Mouse (Mus musculus) cerebellum, postnatal 4 days (tissue): ENCODE results near the gene Suclg1.

Experiments
- DNase-seq, 2 experiments: peaks; one replicate each; pipeline ENCODE4 v3.0.0; 2022; ENCODE audit warnings: low spot score in 2 of 2, mixed read lengths in 1 of 2

Suclg1 gene

DNA sequence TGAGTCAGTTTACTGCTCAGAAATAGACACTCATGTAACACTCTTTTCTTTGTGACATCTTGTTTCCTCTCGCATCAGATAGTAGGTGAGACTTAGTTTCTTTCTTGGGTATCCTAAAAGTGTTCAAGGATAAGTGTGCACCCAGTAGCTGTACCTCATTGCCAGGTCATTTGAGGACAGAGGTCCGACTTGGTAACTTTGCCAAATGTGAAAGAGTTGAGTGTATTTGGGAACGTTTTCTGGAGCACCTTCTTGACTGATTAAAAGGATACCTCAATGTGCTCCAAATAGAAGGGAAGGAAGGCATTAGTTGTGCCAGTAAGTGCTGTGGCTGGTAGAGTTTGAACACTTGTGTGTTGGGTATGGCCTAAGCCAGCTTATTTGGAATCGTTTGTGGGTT, 1.7 kb downstream of the Suclg1 start:
- no peak for DNase-seq

GRCm38 (mm10) chr6:73251336-73251735, 3.2 kb downstream of the Suclg1 start:
- no peak for DNase-seq

DNA sequence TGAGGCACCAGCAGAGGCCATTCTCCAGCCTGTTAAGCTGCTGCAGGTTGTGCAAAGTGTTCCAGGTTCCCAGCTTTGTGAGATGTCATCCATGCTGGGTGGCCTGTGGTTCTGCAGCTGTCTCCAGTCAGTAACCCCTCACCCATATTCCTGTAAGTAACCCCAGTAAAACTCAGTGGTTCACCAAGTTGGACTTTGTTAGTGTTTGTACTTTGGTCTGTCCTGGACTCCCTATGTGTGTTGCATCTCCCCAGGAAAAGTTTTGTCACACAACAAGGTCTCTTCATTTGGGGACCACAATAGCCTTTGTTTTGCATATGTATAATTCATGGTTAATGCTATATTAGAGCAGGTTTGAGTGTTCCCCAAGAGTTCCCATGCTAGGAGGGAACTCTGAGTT, 4.2 kb downstream of the Suclg1 start:
- DNase-seq = no peak

GRCm38 (mm10) chr6:73253006-73253405, 4.8 kb downstream of the Suclg1 start:
- DNase-seq = no peak

DNA sequence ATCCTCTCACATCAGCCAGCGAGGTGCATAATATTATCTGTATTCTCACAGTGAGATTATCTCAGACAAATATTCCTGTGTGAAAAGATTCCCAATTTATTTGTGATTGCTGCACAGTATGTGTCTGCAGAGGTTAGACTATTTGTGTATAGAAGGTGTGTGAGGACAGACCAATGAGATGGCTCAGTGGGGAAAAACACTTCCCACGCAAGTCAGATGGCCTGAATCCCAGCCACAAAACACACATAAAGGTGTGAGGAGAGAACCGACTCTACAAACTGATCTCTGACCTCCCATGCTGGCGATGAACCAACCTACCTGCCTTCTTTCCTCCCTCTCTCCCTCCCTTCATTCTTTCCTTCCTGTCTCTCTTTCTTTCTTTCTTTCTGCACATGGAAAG, 5.4 kb downstream of the Suclg1 start:
- DNase-seq = no peak

DNA sequence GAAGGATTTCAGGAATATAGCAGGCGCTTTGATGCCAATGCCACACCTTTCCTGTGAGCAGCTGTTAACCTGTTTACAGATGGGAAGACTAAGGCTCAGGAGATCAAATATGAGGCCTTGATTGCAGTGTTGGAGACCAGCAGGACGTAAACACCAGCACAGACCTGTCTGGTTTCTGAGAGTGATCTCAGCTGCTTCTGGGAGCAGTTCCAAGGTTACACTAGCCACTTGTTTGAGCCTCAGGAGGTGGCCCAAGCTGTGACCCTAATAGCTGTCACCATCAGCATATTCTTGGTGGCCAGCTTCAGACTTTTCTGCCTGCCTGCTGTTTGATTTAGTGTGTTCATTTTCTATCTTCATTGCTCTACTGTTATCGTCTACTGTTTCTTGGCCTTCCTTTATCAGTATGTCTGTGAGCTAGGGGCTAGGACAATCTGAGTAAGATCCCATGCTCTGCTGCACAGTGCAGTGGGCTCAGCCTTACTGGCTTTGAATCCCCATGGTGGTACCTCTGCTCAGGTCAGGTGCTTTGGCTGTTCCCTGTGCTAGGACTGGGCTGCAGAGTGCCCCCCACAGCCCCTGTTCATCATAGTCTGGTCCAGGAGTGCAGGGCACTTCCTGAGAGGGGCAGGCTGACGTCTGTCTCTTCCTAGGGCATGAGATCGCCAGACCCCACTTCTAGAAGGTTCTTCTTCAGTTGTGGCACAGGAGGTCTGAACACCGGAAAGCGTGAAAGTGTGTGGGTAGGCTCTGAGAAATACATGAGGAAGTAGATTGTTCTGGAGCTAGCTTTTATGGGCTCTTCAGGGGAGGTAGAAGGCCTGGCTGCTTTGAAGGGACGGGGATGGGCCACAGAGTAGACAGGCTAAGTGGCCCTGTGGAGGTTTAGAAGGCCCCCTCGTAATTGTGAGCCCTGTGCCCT, 6.4 kb downstream of the Suclg1 start:
- DNase-seq = no peak

DNA sequence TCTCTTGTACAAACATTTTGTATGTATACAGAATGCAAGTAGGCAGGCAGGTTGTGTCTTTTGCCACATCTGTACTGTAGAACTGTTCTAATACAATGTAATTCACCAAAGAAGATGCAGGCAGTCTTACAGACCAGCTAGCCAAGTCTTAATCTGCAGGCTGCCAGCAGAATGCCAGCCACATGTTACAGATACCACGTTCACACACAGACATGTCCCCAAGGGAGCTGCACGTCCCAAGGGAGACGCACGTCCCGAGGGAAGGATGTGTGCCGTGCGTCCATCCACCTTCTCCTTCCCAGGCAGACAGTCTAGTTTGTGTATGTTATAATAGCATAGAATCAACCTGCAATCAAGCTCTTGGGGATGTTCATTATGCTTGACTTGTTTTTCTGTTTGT, 8.9 kb downstream of the Suclg1 start:
- DNase-seq = no peak

GRCm38 (mm10) chr6:73260110-73260509, 11.9 kb downstream of the Suclg1 start:
- no peak for DNase-seq

DNA sequence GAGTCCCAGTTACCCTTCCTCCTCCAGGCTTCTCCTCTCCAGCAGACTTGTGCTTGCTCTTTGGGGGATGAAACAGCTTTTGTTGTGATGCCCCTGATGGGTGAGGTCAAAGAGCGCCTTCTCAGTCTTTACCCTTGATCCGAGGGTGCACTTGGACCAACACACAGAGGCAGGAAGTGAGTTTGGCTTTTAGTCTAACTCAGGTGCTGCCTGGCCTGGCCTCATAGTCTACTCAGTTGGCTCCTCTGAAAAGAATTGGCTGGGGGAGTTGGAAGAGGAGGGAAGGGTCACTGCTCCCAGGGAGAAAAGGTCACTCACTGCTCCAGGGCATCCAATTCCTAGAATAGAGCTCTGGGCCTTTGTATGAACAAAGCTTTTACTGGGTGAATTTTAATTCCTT, 16.6 kb downstream of the Suclg1 start:
- DNase-seq = no peak

DNA sequence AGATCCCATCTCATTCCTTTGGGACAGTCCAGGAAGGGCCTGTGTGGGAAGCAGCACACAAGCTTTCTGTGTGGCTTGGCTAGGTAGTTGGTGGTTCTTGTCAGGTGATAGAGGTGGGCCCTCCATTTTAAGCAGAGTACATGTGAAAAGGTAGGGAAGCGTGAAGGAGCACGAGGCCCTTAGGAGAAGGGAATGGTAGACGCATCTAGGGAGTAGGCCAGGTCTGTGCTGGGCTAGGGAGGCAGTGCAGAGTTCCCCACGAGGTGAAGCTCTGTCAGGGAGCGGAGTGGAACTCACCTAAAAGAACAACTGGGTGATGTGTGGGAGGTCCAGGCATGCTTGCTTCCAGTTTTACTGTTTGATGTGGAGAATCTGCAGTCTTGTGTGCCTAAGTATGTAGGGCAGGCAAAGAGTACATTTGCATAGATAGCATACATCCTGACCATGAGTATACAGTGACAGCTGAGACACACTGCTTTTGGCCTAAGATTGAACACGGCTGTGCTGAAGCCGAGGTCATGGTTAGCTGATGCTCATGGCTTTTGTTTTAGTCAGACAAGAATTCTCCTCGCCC, 19.6 kb downstream of the Suclg1 start:
- no peak for DNase-seq

DNA sequence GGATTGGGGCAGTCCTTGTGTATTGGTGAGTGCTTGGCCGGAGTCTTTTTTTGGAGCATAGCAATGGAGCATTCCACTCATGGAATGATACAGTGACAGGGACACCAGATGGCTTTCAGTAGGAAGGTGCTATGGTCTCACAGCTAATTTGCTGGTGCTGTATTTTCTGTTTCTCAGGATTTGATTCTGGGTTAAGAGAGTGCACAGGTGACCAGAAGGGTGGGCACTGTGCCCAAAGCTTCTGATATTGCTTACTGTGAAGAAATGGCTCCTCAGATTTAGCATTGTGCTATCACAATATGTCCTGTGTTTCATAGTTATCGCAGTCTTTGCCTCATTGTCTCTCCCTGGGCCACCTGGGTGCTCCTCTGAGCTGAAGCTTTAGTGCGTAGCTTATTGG, 21.2 kb downstream of the Suclg1 start:
- no peak for DNase-seq

DNA sequence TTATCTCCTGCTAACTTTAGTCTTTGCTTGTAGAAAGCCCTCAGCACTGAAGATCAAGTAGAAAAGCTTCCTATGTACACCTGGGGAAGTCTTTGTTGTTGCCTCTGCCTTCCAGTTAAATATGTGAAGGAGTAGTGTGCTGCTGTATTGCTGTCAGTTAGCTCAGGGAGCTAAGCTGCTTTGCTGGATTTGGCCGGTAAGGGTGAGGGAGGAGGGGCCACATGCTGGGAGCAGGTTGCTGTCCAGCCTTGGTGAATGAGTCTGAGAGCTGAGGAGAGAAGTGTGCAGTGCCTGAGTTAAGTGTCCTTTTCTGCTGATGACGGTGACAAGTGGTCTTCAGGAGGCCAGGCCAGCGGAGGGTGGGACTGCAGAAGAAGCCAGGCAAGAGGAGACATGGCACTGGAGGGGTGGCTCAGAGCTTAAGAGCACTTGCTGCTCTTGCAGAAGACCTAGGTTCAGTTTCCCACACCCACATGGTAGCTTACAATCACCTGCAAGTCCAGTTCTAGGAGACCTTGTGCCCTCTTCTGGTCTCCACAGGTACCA, 23.4 kb downstream of the Suclg1 start:
- no peak for DNase-seq

GRCm38 (mm10) chr6:73275002-73275401, 26.8 kb downstream of the Suclg1 start:
- no peak for DNase-seq

- DNase-seq = no peak
Measured at GRCm38 (mm10) chr6:73279681-73280080, 31.5 kb downstream of the Suclg1 start.

DNA sequence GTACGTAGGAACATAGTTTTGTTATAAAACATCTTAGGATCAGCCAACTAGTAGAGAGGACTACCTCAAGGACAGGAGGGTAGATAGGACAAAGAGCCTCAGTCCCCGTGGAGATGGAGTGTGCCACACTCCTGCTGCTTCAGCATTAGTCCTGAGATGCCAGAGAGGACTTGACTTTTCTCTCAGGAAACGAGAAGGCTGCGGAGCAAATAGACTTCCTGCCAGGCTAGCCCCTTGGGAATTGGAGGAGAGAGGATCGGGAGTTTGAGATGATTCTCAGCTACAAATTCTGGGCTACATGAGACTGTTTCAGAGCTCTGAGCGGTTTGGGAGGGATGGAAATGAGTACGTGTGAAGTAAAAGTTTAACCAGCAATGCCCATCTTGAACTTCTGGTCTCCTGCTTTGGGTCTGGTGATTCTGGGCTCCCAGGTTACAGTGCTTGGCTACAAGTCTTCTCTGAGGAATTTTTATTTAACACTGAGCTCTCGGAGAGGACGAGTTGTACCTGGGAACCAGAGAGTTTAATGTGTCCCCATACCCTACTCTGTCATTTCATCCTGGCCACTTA, 32.4 kb downstream of the Suclg1 start:
- DNase-seq = no peak

DNA sequence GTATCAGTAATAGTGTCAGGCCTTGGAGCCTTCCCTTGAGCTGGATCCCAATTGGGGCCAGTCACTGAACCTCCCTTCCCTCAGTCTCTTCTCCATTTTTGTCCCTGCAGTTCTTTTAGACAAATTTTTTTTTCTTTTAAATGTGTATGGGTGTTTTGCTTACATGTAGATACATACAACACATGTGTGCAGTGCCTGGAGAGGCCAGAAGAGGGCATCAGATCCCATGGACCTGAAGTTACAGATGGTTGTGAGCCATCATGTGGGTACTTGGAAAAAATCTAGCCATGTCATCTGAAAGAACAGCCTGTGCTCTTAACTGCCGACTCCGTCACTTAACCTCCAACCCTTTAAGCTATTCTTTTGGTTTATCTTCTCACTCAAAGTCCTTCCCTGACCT, 38.1 kb downstream of the Suclg1 start:
- DNase-seq = no peak

GRCm38 (mm10) chr6:73306837-73307236, 58.7 kb downstream of the Suclg1 start:
- DNase-seq = no peak

DNA sequence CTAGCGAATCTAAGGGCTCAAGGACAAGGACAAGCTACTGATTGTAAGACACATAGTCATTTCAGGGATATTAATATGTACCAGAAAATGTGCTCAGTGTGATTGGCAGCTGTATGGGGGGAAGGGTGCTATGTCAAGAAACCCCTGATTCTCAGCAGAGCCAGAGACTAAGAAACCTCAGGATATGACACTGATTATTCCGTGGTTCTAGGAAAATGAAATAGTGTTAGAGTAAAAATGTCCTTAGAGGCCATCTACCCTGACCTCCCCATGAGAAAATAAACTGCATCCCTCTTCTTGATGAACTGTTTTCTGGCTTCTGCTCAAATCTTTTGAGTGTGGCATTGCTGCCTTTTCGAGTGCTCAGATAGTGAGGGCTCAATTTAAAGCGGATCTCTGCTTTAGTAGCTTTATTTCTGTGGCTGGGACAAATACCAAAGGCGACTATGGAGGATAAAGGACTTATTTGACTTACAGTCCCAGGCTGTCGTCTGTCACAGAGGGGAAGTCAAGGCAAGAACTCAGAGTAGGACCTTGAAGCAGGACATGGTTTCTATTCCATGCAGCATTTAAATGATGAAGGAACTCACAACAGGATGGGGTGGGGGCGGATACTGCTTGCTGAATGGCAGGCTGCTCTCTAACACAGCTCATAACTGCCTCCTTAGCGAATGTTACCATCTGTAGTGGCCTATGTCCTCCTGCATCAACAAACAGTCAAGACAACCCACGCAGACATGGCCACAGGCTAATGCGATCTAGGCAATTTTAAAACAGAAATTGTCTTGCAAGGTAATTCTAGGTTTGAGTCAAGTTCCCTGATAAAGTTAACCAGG, 60.7 kb downstream of the Suclg1 start:
- no peak for DNase-seq

DNA sequence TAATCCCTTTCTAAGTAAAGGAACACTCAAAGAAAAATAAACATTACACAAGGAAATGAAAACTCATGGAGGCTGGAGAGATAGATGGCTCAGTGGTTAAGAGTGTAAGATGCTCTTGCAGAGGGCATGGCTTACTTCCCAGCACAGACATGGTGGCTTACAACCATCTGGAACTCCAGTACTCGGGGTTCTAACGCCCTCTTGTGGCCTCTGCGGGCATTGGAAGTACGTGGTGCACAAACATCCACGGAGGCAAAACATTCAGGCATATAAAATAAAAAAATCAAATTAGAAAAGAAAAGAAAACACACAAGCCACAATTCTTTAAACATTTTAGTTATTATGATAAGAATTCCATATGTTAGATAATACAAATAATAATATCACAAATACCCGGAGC, 63.2 kb downstream of the Suclg1 start:
- no peak for DNase-seq

DNA sequence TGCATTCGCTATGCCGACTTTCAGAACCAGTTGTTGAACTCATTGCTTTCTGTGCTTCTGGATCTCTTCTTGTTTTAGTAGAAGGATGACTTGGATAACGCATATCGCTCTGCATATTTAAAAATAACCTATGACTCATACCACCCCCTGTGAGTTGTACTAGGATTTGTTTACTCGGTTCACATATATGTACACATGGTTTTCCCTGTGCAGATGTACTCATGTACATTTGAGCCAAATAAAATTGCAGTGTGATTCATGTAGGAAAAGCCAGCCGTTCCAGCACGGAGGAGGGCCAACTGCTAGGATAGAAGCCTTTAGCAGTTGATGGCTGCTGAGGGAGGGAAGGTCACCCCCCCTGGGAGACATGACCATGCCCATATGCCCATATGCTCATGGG, 63.6 kb downstream of the Suclg1 start:
- DNase-seq = no peak

GRCm38 (mm10) chr6:73314923-73315603, 66.9 kb downstream of the Suclg1 start:
- DNase-seq = peak; percentile 66 to 83
